Mouse (Mus musculus): Measurements from ENCODE around the gene Mtmr11. TPM values are rescaled to one million over a fixed set of nuclear protein-coding genes. Genes with fewer than 3 reads are reported as not detected.

Gene Mtmr11
- polyA plus RNA-seq, 1 experiment from 2014 or later: 9.6 TPM

DNA sequence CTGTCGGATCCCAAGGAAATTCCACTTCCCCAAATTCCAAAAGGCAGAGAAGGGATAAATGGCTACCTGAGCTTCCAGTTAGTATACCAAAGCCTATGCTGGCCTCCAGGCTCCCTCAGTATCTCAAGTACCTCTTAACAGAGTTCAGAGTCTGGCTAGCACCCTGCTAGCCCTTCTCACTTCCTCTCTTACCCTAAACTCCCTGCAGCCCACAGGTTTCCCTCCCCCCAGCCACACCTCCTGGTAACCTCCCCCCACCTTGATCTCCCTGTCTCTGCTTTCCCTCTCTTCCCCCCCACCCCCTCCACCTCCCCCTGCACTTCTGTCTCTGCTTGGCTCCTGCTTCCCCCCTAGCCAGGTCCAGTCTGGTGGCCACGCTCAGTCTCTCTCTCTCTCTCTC is 37.9 kb downstream of the Mtmr11 start:
- DNase-seq (ENCODE audit: low spot score): peak; percentile 22

DNA sequence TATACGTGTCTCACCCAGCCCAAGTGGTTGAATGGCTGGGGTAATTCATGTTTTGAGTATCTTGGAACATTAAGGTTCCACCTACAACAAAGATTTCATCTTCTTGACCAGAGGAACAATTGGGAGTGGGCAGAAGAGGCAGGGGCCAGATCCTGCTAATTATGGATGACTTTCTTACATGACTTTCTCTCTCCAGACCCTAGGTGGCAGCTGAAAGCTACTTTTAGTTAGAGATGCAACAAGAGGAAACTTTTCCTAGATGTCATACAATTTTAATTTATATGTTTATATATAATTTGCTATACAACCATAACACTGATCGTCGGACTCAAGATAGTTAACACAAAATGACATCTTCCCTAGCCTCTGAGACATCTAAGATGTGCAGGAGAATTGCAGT is 46.0 kb downstream of the Mtmr11 start:
- DNase-seq (ENCODE audit: low spot score): no peak

DNA sequence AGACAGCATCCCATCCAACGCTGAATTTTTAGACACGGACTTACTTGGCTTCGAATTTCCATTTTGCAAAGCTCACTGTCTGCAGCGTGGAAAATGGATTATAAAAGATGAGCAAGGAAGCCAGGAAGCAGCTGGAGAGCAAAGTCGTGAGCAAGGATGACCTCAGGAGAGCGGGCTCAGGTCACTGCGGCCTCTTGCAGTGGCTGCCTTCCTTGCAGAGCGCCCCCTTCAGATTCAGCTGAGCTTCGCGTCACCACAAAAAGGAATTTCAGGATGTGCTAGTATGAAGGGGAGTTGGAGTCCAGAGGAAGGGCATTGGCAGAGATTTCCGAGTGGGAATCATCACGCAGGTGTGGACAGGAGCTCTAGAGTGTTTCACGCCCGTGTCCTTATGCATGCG is 47.4 kb downstream of the Mtmr11 start:
- DNase-seq (ENCODE audit: low spot score): no peak

DNA sequence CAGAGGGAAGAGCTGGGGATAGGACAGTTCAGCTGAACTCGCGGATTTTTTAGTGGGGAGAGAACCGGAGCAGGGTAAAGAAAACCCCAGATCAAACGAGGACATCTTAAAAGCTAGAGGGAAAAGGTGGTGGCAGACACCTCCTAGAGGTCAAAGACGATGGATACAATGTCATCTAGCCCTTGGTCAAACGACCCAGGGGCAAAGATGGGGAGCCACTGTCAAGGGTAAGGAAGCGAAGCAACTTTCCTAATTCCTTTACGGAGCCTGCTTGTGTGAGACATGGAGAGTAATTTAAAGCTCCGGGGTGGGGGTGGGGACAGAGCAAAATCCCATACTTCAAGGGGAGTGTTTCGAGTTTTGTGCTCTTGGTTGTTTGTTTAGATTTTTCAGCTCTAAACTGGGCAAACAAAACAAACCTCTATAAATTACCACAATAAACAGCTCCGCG is 57.4 kb downstream of the Mtmr11 start:
- DNase-seq (ENCODE audit: low spot score): peak; percentile 61

DNA sequence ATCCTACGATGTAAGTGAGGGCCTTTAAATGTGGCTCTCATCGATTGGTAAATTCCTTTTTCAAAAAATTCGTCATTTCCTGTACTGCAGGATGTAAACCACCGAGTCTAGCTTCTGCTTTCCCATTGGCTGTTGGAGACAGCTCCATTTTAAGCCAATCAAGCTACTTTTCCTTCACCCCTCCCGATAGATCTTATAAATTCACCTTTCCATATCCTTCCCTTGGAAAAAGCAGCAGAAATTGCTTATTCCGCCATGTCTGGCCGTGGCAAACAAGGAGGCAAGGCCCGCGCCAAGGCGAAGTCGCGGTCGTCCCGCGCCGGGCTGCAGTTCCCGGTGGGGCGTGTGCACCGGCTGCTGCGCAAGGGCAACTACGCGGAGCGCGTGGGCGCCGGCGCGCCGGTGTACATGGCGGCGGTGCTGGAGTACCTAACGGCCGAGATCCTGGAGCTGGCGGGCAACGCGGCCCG is 57.9 kb downstream of the Mtmr11 start, which contains the start of the genes Bola1 and Hist2h2ab:
Bola1 (minus strand) TSS at position 49 of the 470 bp plus-strand sequence.
Hist2h2ab (plus strand) TSS at position 205 of the 470 bp plus-strand sequence.
- DNase-seq (ENCODE audit: low spot score): peak; percentile 88

DNA sequence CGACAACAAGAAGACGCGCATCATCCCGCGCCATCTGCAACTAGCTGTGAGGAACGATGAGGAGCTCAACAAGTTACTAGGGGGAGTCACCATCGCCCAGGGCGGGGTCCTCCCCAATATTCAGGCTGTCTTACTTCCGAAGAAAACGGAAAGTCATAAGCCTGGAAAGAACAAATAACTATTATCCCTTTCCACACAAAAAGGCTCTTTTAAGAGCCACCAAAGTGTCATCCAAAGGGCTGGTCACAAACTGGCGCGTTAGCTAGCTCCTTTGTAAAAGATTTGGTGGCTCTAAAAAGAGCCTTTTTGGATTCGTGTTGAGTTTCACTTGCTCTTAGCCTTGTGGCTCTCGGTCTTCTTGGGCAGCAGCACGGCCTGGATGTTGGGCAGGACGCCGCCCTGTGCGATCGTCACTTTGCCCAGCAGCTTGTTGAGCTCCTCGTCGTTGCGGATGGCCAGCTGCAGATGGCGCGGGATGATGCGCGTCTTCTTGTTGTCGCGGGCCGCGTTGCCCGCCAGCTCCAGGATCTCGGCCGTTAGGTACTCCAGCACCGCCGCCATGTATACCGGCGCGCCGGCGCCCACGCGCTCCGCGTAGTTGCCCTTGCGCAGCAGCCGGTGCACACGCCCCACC is 58.4 kb downstream of the Mtmr11 start:
- peak; percentile 63 for DNase-seq (ENCODE audit: low spot score)

DNA sequence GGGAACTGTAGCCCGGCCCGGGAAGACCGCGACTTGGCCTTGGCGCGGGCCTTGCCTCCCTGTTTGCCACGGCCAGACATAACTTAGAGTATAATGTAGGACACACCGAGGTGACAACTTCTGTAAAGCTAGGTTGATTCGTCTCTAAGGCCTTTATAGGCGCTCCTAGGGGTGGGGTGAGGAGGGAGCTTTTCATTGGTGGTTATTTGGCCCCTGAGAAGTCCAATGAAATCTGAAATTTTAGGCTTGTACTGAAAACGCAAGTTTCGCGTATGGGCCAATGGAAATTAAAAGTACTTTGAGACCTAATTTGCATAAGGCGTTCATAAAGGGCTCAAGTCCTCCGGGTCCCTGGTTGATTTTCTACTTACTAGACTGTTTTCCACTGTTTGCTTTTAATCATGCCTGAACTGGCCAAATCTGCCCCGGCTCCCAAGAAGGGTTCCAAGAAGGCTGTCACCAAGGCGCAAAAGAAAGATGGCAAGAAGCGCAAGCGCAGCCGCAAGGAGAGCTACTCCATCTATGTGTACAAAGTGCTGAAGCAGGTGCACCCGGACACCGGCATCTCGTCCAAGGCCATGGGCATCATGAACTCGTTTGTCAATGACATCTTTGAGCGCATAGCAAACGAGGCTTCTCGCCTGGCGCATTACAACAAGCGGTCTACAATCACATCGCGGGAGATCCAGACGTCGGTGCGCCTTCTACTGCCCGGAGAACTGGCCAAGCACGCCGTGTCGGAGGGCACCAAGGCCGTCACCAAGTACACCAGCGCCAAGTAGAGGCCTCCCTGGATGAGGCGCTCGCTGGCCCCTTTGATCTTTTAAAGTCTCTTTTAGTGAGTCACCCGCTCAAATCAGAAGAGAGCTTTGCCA is 59.2 kb downstream of the Mtmr11 start, which contains the start of the genes Hist2h2ac and Hist2h2be:
Hist2h2ac (minus strand) TSS at position 116 of the 875 bp plus-strand sequence.
Hist2h2be (plus strand) TSS at position 355 of the 875 bp plus-strand sequence.
- DNase-seq (ENCODE audit: low spot score): peak; percentile 97

Small RNA genes lying within 50 kb of the gene (microRNA-seq; reads per million reads assigned to microRNA genes)
- gene Gm44492 (ENCODE audit: borderline number of aligned reads): not detected

Other genes with a start within 250 kb of the Mtmr11 start
- 463 and 541 TPM in 2 replicates for gene Anp32e, start 232.8 kb upstream of the Mtmr11 start, polyA plus RNA-seq (2015; fragmentation: Nextera tagmentation; extraction: Ambion mirVana)
- gene Plekho1, start 166.0 kb upstream of the Mtmr11 start, polyA plus RNA-seq (2015; fragmentation: Nextera tagmentation; extraction: Ambion mirVana): 36.8 and 37.0 TPM in 2 replicates
- 58.7 and 61.6 TPM in 2 replicates for gene Vps45, start 103.5 kb upstream of the Mtmr11 start, polyA plus RNA-seq (2015; fragmentation: Nextera tagmentation; extraction: Ambion mirVana)
- 12.2 and 17.7 TPM in 2 replicates for gene Otud7b, start 57.5 kb upstream of the Mtmr11 start, polyA plus RNA-seq (2015; fragmentation: Nextera tagmentation; extraction: Ambion mirVana)
- 129 and 151 TPM in 2 replicates for gene Sf3b4, start 10.3 kb downstream of the Mtmr11 start, polyA plus RNA-seq (2015; fragmentation: Nextera tagmentation; extraction: Ambion mirVana)
- gene Sv2a, start 19.1 kb downstream of the Mtmr11 start, polyA plus RNA-seq (2015; fragmentation: Nextera tagmentation; extraction: Ambion mirVana): 1.2 and 2.3 TPM in 2 replicates
- gene Bola1, start 57.7 kb downstream of the Mtmr11 start, polyA plus RNA-seq (2015; fragmentation: Nextera tagmentation; extraction: Ambion mirVana): 84.7 and 86.0 TPM in 2 replicates
- 0.94 and 1.8 TPM in 2 replicates for gene Hist2h2ab, start 57.9 kb downstream of the Mtmr11 start, polyA plus RNA-seq (2015; fragmentation: Nextera tagmentation; extraction: Ambion mirVana)
- 41.4 and 51.6 TPM in 2 replicates for gene Hist2h2ac, start 58.9 kb downstream of the Mtmr11 start, polyA plus RNA-seq (2015; fragmentation: Nextera tagmentation; extraction: Ambion mirVana)
- gene Hist2h2be, start 59.1 kb downstream of the Mtmr11 start, polyA plus RNA-seq (2015; fragmentation: Nextera tagmentation; extraction: Ambion mirVana): 8.6 and 10.0 TPM in 2 replicates
- gene Hist2h3c2, start 77.1 kb downstream of the Mtmr11 start, polyA plus RNA-seq (2015; fragmentation: Nextera tagmentation; extraction: Ambion mirVana): 30.0 and 47.7 TPM in 2 replicates
- 215 and 339 TPM in 2 replicates for gene Hist2h2aa2, start 78.3 kb downstream of the Mtmr11 start, polyA plus RNA-seq (2015; fragmentation: Nextera tagmentation; extraction: Ambion mirVana)
- 117 and 143 TPM in 2 replicates for gene Hist2h2aa1, start 83.5 kb downstream of the Mtmr11 start, polyA plus RNA-seq (2015; fragmentation: Nextera tagmentation; extraction: Ambion mirVana)
- 0.64 and 0.76 TPM in 2 replicates for gene Hist2h3c1, start 84.7 kb downstream of the Mtmr11 start, polyA plus RNA-seq (2015; fragmentation: Nextera tagmentation; extraction: Ambion mirVana)
- gene Hist2h4, start 101.3 kb downstream of the Mtmr11 start, polyA plus RNA-seq (2015; fragmentation: Nextera tagmentation; extraction: Ambion mirVana): 101 and 145 TPM in 2 replicates
- 278 and 396 TPM in 2 replicates for gene Hist2h3b, start 106.7 kb downstream of the Mtmr11 start, polyA plus RNA-seq (2015; fragmentation: Nextera tagmentation; extraction: Ambion mirVana)
- 47.9 and 71.3 TPM in 2 replicates for gene Hist2h2bb, start 107.7 kb downstream of the Mtmr11 start, polyA plus RNA-seq (2015; fragmentation: Nextera tagmentation; extraction: Ambion mirVana)
- gene Fcgr1, start 132.0 kb downstream of the Mtmr11 start, polyA plus RNA-seq (2015; fragmentation: Nextera tagmentation; extraction: Ambion mirVana): 3.4 and 5.0 TPM in 2 replicates